Mouse (Mus musculus): ENCODE data around the gene Thsd4. TPM values are rescaled to one million over a fixed set of nuclear protein-coding genes. Genes with fewer than 3 reads are reported as not detected.
A peak's percentile ranks its signal among the peaks of the same experiment; 100 is the strongest.

The Thsd4 gene
- polyA plus RNA-seq, 1 experiment from 2014 or later, result 5.1 TPM

- WGBS, result 76% methylated on average over 4 of the region's 4 CpGs
- no peaks in the 10 kb centered on the region for H3K9me3 ChIP-seq (ENCODE audit: control insufficient read depth, low read length)
- no peaks in the 10 kb centered on the region for H3K4me1 ChIP-seq (replicated peaks; ENCODE audit: control insufficient read depth, insufficient read depth, low read length)
- no peak overlapping the region for H3K4me2 ChIP-seq (replicated peaks; ENCODE audit: low read depth, low read length)
- H3K9ac ChIP-seq (ENCODE audit: low read depth, low read length), result no peak overlapping the region
- no peak overlapping the region for H3K27ac ChIP-seq (ENCODE audit: low read depth, low read length)
- H3K4me3 ChIP-seq (ENCODE audit: low read depth, low read length), result no peak overlapping the region
- ATAC-seq (ENCODE audit: low FRiP score), result no peak
- no peaks in the 10 kb centered on the region for H3K36me3 ChIP-seq (ENCODE audit: control insufficient read depth, insufficient read depth, low read length)
- H3K27me3 ChIP-seq (ENCODE audit: control insufficient read depth, insufficient read depth, low read length), result no peaks in the 10 kb centered on the region
- no peak for DNase-seq (ENCODE audit: low spot score)
These were observed 39.7 kb downstream of the Thsd4 start for GRCm38 (mm10) chr9:60482165-60482564.

DNA sequence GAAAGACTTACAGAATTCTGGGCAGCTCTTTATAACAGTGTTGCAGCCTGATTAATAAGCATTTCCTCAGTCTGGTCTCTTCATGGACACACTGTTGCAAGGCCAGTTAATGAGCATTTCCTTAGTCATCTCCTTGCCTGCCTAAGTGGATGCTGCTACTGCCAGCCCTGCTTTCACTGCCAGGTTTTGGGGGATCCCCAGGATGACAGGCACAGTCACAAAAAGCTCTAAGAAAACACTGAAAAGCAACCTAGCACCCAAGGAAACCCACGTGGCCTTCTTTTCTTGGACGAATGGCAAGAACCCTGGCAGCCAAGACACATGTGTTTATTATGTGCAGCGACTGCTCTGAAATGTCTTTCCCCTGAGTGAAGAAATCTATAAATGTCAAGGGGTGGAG is 41.8 kb downstream of the Thsd4 start:
- 76% methylated on average over 3 of the region's 3 CpGs for WGBS
- Histone ChIP-seq H3K4me2 (replicated peaks; ENCODE audit: low read depth, low read length) (no peak overlapping the region), H3K27ac (ENCODE audit: low read depth, low read length) (no peak overlapping the region), H3K4me1 (replicated peaks; ENCODE audit: control insufficient read depth, insufficient read depth, low read length) (no peaks in the 10 kb centered on the region), H3K4me3 (ENCODE audit: low read depth, low read length) (no peak overlapping the region), H3K27me3 (ENCODE audit: control insufficient read depth, insufficient read depth, low read length) (no peaks in the 10 kb centered on the region), H3K9ac (ENCODE audit: low read depth, low read length) (no peak overlapping the region), H3K9me3 (ENCODE audit: control insufficient read depth, low read length) (no peaks in the 10 kb centered on the region), H3K36me3 (ENCODE audit: control insufficient read depth, insufficient read depth, low read length) (no peaks in the 10 kb centered on the region)
- ATAC-seq (ENCODE audit: low FRiP score) (no peak), DNase-seq (ENCODE audit: low spot score) (no peak)

GRCm38 (mm10) chr9:60478806-60479205 is 43.0 kb downstream of the Thsd4 start:
- DNase-seq (ENCODE audit: low spot score), result no peak
- Histone ChIP-seq H3K4me1 (replicated peaks; ENCODE audit: control insufficient read depth, insufficient read depth, low read length) (no peaks in the 10 kb centered on the region), H3K36me3 (ENCODE audit: control insufficient read depth, insufficient read depth, low read length) (no peaks in the 10 kb centered on the region), H3K4me2 (replicated peaks; ENCODE audit: low read depth, low read length) (no peak overlapping the region), H3K27ac (ENCODE audit: low read depth, low read length) (no peak overlapping the region), H3K9me3 (ENCODE audit: control insufficient read depth, low read length) (no peaks in the 10 kb centered on the region), H3K4me3 (ENCODE audit: low read depth, low read length) (no peak overlapping the region), H3K9ac (ENCODE audit: low read depth, low read length) (no peak overlapping the region), H3K27me3 (ENCODE audit: control insufficient read depth, insufficient read depth, low read length) (no peaks in the 10 kb centered on the region)
- 68% methylated on average over 6 of the region's 6 CpGs for WGBS
- no peak for ATAC-seq (ENCODE audit: low FRiP score)

- Histone ChIP-seq H3K9ac (ENCODE audit: low read depth, low read length) (no peak overlapping the region), H3K36me3 (ENCODE audit: control insufficient read depth, insufficient read depth, low read length) (no peaks in the 10 kb centered on the region), H3K4me1 (replicated peaks; ENCODE audit: control insufficient read depth, insufficient read depth, low read length) (no peaks in the 10 kb centered on the region), H3K27ac (ENCODE audit: low read depth, low read length) (no peak overlapping the region), H3K9me3 (ENCODE audit: control insufficient read depth, low read length) (no peaks in the 10 kb centered on the region), H3K4me2 (replicated peaks; ENCODE audit: low read depth, low read length) (no peak overlapping the region), H3K4me3 (ENCODE audit: low read depth, low read length) (no peak overlapping the region), H3K27me3 (ENCODE audit: control insufficient read depth, insufficient read depth, low read length) (no peaks in the 10 kb centered on the region)
- WGBS, result 71% methylated on average over 14 of the region's 14 CpGs
- no peak for DNase-seq (ENCODE audit: low spot score)
- ATAC-seq (ENCODE audit: low FRiP score), result no peak
These were observed 43.7 kb downstream of the Thsd4 start for GRCm38 (mm10) chr9:60477991-60478750.

DNA sequence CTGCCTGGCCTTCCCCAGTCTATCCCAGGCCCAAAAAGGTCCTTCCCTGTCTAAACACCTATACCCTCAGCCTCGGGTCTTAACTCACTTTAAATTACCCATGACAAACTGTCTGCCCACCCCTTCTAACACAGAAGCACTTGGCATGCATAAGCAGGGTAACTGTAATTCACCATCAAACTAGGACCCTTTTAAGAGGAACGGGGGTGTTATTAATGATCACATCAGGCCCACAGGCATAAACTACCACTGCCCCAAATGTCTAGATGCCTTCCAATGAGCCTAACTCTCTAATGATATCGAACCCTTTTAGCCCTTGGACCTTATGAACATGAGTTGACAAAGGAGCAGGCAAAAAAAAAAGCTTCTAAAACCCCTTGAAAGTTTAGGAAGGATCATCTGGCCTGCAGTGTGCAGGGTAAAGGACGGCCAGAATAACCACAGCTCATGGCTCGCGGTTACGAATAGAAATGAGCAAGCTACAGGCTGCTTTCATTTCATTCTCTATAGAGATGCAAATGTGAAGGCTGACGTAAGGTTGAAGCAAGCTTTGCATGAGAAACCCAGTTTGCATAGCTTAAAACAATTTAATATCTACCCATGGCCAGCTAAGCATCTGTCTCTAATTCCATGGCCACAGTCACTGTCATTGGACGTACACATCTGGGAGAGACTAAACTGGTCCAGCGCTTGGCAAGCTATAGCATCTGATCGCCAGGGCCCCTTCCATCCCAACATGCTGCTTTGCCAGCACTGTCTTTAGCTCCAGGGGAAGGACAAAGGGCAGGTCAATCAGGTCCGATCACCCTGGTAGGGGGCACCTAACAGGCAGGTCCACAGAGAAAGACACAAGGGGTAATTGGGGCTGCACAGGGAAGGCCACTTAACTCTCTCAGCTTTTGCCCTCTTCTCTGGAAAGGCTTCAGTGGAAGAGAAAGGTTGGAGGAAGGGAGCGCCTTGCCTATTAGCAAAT is 61.5 kb downstream of the Thsd4 start:
- peak; percentile 39 for DNase-seq (ENCODE audit: low spot score)
- H3K4me1 ChIP-seq (replicated peaks; ENCODE audit: control insufficient read depth, insufficient read depth, low read length), result peaks cover 11% of the 10 kb centered on the region; the same call in 1 of the 2 replicates
- H3K36me3 ChIP-seq (ENCODE audit: control insufficient read depth, insufficient read depth, low read length), result no peaks in the 10 kb centered on the region
- no peak overlapping the region for H3K9ac ChIP-seq (ENCODE audit: low read depth, low read length)
- no peaks in the 10 kb centered on the region for H3K27me3 ChIP-seq (ENCODE audit: control insufficient read depth, insufficient read depth, low read length)
- no peak overlapping the region for H3K4me3 ChIP-seq (ENCODE audit: low read depth, low read length)
- ATAC-seq (ENCODE audit: low FRiP score), result no peak
- no peaks in the 10 kb centered on the region for H3K9me3 ChIP-seq (ENCODE audit: control insufficient read depth, low read length)
- H3K4me2 ChIP-seq (replicated peaks; ENCODE audit: low read depth, low read length), result no peak overlapping the region
- peak overlapping the region; percentile 42 for H3K27ac ChIP-seq (ENCODE audit: low read depth, low read length)
- 55% methylated on average over 13 of the region's 13 CpGs for WGBS

- H3K9me3 ChIP-seq (ENCODE audit: control insufficient read depth, low read length), result no peaks in the 10 kb centered on the region
- no peaks in the 10 kb centered on the region for H3K36me3 ChIP-seq (ENCODE audit: control insufficient read depth, insufficient read depth, low read length)
- no peak for ATAC-seq (ENCODE audit: low FRiP score)
- 0 out of 2 replicates have a peak overlapping the region, but pooled peaks have one; percentile 47 for H3K27ac ChIP-seq (ENCODE audit: low read depth, low read length)
- peaks cover 11% of the 10 kb centered on the region; the same call in 1 of the 2 replicates for H3K4me1 ChIP-seq (replicated peaks; ENCODE audit: control insufficient read depth, insufficient read depth, low read length)
- H3K27me3 ChIP-seq (ENCODE audit: control insufficient read depth, insufficient read depth, low read length), result no peaks in the 10 kb centered on the region
- H3K4me2 ChIP-seq (replicated peaks; ENCODE audit: low read depth, low read length), result no peak overlapping the region
- no peak overlapping the region for H3K4me3 ChIP-seq (ENCODE audit: low read depth, low read length)
- no peak overlapping the region for H3K9ac ChIP-seq (ENCODE audit: low read depth, low read length)
- DNase-seq (ENCODE audit: low spot score), result peak; percentile 41
- WGBS, result 46% methylated on average over 14 of the region's 14 CpGs
These were observed 63.3 kb downstream of the Thsd4 start for GRCm38 (mm10) chr9:60458468-60458962.

DNA sequence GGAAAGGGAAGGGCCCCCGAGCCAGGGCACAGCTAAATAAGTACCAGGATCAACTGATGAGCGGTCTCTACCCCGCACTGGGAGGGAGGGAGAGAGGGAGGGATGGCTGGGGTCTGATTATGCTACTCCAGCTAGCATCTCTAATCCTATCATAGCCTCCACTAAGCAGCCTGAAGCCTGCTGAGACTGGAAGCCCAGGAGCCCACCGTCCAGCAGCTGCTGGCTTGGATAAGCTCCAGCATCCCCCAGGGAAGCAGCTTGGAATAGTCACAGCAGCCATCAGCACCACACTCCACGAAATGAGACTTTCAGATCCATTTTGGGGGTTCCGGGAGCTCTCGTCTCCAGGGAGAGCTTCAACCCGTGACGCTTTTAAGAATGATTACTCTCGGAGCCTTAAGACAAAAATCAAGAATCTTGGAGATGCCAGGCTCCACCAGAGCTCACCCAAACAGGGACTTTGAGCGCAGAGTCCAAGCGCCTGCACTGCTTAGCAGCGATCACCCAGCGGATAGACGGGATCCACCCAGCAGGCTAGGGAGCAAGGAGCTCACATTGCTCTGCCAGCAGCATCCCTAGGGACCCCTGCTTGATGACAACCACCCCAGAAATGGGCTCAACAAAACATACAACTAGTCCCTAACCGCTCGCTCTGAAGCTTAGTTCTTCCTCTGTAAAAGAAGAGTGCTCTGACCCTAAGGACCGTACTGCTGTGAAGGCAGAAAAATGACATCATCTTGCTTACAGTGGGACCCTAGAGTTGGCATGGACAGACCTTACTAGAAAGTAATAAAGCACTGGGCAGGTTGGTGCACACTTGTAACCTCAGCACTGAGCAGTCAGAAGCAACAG is 64.3 kb downstream of the Thsd4 start:
- no peak overlapping the region for H3K27ac ChIP-seq (ENCODE audit: low read depth, low read length)
- no peak overlapping the region for H3K4me2 ChIP-seq (replicated peaks; ENCODE audit: low read depth, low read length)
- no peaks in the 10 kb centered on the region for H3K27me3 ChIP-seq (ENCODE audit: control insufficient read depth, insufficient read depth, low read length)
- peaks cover 11% of the 10 kb centered on the region; the same call in 1 of the 2 replicates for H3K4me1 ChIP-seq (replicated peaks; ENCODE audit: control insufficient read depth, insufficient read depth, low read length)
- no peak overlapping the region for H3K4me3 ChIP-seq (ENCODE audit: low read depth, low read length)
- DNase-seq (ENCODE audit: low spot score) (peak; percentile 16), ATAC-seq (ENCODE audit: low FRiP score) (no peak)
- H3K9me3 ChIP-seq (ENCODE audit: control insufficient read depth, low read length), result no peaks in the 10 kb centered on the region
- no peaks in the 10 kb centered on the region for H3K36me3 ChIP-seq (ENCODE audit: control insufficient read depth, insufficient read depth, low read length)
- 60% methylated on average over 18 of the region's 18 CpGs for WGBS
- H3K9ac ChIP-seq (ENCODE audit: low read depth, low read length), result no peak overlapping the region

DNA sequence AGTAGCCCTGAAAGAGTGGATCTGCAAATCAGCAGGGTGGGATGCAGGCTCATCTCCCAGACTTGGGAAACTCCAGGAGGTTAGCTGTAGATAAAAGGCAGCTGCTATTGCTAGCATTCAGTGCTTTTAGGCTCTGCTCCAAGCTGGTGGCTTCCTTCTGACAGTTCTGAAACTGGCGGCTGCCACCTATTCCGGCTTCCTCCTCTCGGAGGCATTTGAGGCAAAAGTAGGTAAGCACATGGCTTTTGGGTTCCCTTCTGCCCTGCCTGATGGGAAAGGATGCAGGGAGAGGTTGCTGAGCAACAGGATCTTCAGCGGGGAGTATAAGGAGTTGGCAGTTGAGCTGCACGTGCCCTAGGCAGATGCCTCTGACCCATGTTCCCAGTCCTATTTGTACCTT is 65.2 kb downstream of the Thsd4 start:
- Histone ChIP-seq H3K4me1 (replicated peaks; ENCODE audit: control insufficient read depth, insufficient read depth, low read length) (peaks cover 11% of the 10 kb centered on the region; the same call in 1 of the 2 replicates), H3K27ac (ENCODE audit: low read depth, low read length) (no peak overlapping the region), H3K9me3 (ENCODE audit: control insufficient read depth, low read length) (no peaks in the 10 kb centered on the region), H3K4me3 (ENCODE audit: low read depth, low read length) (no peak overlapping the region), H3K27me3 (ENCODE audit: control insufficient read depth, insufficient read depth, low read length) (no peaks in the 10 kb centered on the region), H3K36me3 (ENCODE audit: control insufficient read depth, insufficient read depth, low read length) (no peaks in the 10 kb centered on the region), H3K9ac (ENCODE audit: low read depth, low read length) (no peak overlapping the region), H3K4me2 (replicated peaks; ENCODE audit: low read depth, low read length) (no peak overlapping the region)
- 56% methylated on average over 5 of the region's 5 CpGs for WGBS
- ATAC-seq (ENCODE audit: low FRiP score) (no peak), DNase-seq (ENCODE audit: low spot score) (no peak)

Data from hindbrain, embryonic 11.5 days (tissue).